Mouse (Mus musculus) small intestine, adult 2 months (tissue): ENCODE results near the gene Cdhr4.

Experiments
- CTCF ChIP-seq: fragments of 200-500 bp; IDR thresholded peaks from 2 replicates; pipeline ENCODE4 v1.5.1; 2012; ENCODE audit warnings: low read depth, mild to moderate bottlenecking, control low read depth, inconsistent platforms, low read length, moderate library complexity, mixed read lengths; ENCODE audit not compliant: insufficient replicate concordance, insufficient read length; ENCODE audit errors: extremely low read depth
- POLR2A ChIP-seq: fragments of 200-500 bp; IDR thresholded peaks from 2 replicates; pipeline ENCODE4 v1.6.1; 2012; ENCODE audit warnings: low read depth, mild to moderate bottlenecking, control low read depth, inconsistent platforms, low read length, moderate library complexity

GRCm38 (mm10) chr9:107961351-107961762 is 30.9 kb upstream of the Cdhr4 start:
- TF ChIP-seq POLR2A (no peak), CTCF (no peak)
